Mouse (Mus musculus) forebrain, embryonic 14.5 days (tissue): ENCODE results near the gene Arl6ip5. TPM values are rescaled to one million over a fixed set of nuclear protein-coding genes. Genes with fewer than 3 reads are reported as not detected.
A peak's percentile ranks its signal among the peaks of the same experiment; 100 is the strongest.

ENCODE experiments used
- ATAC-seq: fragments of 200-750 bp; cut with Nextera tagmentation; 2 replicates; pipeline ENCODE4 v1.8.0; 2017; ENCODE audit warnings: mild to moderate bottlenecking, moderate library complexity
- DNase-seq: peaks from one replicate; pipeline ENCODE4 v3.0.0-alpha.2; 2015; ENCODE audit warnings: low spot score
- H3K27ac ChIP-seq: fragments of 300-500 bp; sonication (generic); 2 replicates; pipeline ENCODE4 v1.5.1; 2014; ENCODE audit warnings: low read depth, mild to moderate bottlenecking, control low read depth, low read length, moderate library complexity
- H3K27me3 ChIP-seq: fragments of 300-500 bp; sonication (generic); replicated peaks from 2 replicates; pipeline ENCODE4 v1.6.1; 2014; ENCODE audit warnings: low read length, control low read depth, mixed read lengths; ENCODE audit not compliant: control insufficient read depth, insufficient read depth
- H3K36me3 ChIP-seq: fragments of 300-500 bp; sonication (generic); 2 replicates; pipeline ENCODE4 v1.6.1; 2014; ENCODE audit warnings: low read length, control low read depth; ENCODE audit not compliant: control insufficient read depth, insufficient read depth
- H3K4me1 ChIP-seq: fragments of 300-500 bp; sonication (generic); 2 replicates; pipeline ENCODE4 v1.6.1; 2014; ENCODE audit warnings: antibody characterized with exemption, low read length, control low read depth; ENCODE audit not compliant: control insufficient read depth, insufficient read depth
- H3K4me2 ChIP-seq: fragments of 300-500 bp; sonication (generic); 2 replicates; pipeline ENCODE4 v1.6.1; 2014; ENCODE audit warnings: mild to moderate bottlenecking, control low read depth, low read length
- H3K4me3 ChIP-seq: fragments of 300-500 bp; sonication (generic); 2 replicates; pipeline ENCODE4 v1.5.1; 2014; ENCODE audit warnings: low read depth, low read length, control low read depth
- H3K9ac ChIP-seq: fragments of 300-500 bp; sonication (generic); 2 replicates; pipeline ENCODE4 v1.6.1; 2014; ENCODE audit warnings: mild to moderate bottlenecking, low read length, control low read depth, moderate library complexity
- H3K9me3 ChIP-seq: fragments of 300-500 bp; sonication (generic); replicated peaks from 2 replicates; pipeline ENCODE4 v1.6.1; 2016; ENCODE audit warnings: low read length, control low read depth, mixed read lengths; ENCODE audit not compliant: control insufficient read depth
- WGBS: fragments of 180-500 bp; shearing (Covaris S2); extraction: QIAGEN DNeasy Blood & Tissue Kit; methylation state at CpG from one replicate; pipeline ENCODE4 v1.1.7; 2014; 5-methylcytosine and 5-hydroxymethylcytosine counted together
- polyA plus RNA-seq: library from polyadenylated mRNA; unstranded; fragments of >200 nt; fragmentation: Nextera tagmentation; extraction: Ambion mirVana; gene quantifications from 2 replicates; pipeline ENCODE4 v1.2.1, GENCODE M21; 2014

The Arl6ip5 gene
- polyA plus RNA-seq, 1 experiment from 2014 or later, result 72.5 TPM

GRCm38 (mm10) chr6:97221205-97222025 is 10.9 kb downstream of the Arl6ip5 start:
- H3K27ac ChIP-seq, result peak overlapping the region; percentile 60; the same call in 1 of the 2 replicates
- H3K36me3 ChIP-seq, result no peaks in the 10 kb centered on the region
- H3K27me3 ChIP-seq, result no peaks in the 10 kb centered on the region
- peaks cover 4% of the 10 kb centered on the region; the same call in 1 of the 2 replicates for H3K4me1 ChIP-seq
- ATAC-seq (peak; percentile 67; the same call in 1 of the 2 replicates), DNase-seq (peak; percentile 48)
- no peaks in the 10 kb centered on the region for H3K9me3 ChIP-seq
- no peak overlapping the region for H3K9ac ChIP-seq
- WGBS, result 60% methylated on average over 15 of the region's 15 CpGs
- H3K4me2 ChIP-seq, result no peak overlapping the region
- H3K4me3 ChIP-seq, result no peak overlapping the region

- Histone ChIP-seq H3K27me3 (no peaks in the 10 kb centered on the region), H3K9me3 (no peaks in the 10 kb centered on the region), H3K9ac (no peak overlapping the region), H3K4me2 (no peak overlapping the region), H3K27ac (no peak overlapping the region), H3K36me3 (no peaks in the 10 kb centered on the region), H3K4me1 (peaks cover 4% of the 10 kb centered on the region; the same call in 1 of the 2 replicates), H3K4me3 (no peak overlapping the region)
- 39% methylated on average over 6 of the region's 6 CpGs for WGBS
- ATAC-seq (no peak), DNase-seq (no peak)
Observed at GRCm38 (mm10) chr6:97222321-97222720, 11.8 kb downstream of the Arl6ip5 start.

- Histone ChIP-seq H3K4me3 (no peak overlapping the region), H3K4me1 (peaks cover 4% of the 10 kb centered on the region; the same call in 1 of the 2 replicates), H3K27ac (no peak overlapping the region), H3K4me2 (no peak overlapping the region), H3K9ac (no peak overlapping the region), H3K9me3 (no peaks in the 10 kb centered on the region), H3K36me3 (no peaks in the 10 kb centered on the region), H3K27me3 (no peaks in the 10 kb centered on the region)
- ATAC-seq (no peak), DNase-seq (no peak)
- 71% methylated on average over 5 of the region's 5 CpGs for WGBS
Observed at GRCm38 (mm10) chr6:97222931-97223467, 12.5 kb downstream of the Arl6ip5 start.

GRCm38 (mm10) chr6:97223566-97223965 is 13.1 kb downstream of the Arl6ip5 start:
- Histone ChIP-seq H3K9me3 (no peaks in the 10 kb centered on the region), H3K36me3 (no peaks in the 10 kb centered on the region), H3K4me3 (no peak overlapping the region), H3K9ac (no peak overlapping the region), H3K4me2 (no peak overlapping the region), H3K27me3 (no peaks in the 10 kb centered on the region), H3K27ac (no peak overlapping the region), H3K4me1 (peaks cover 4% of the 10 kb centered on the region; the same call in 1 of the 2 replicates)
- no peak for DNase-seq
- no peak for ATAC-seq
- 67% methylated on average over 4 of the region's 4 CpGs for WGBS

- Histone ChIP-seq H3K4me2 (no peak overlapping the region), H3K9me3 (no peaks in the 10 kb centered on the region), H3K4me3 (no peak overlapping the region), H3K9ac (no peak overlapping the region), H3K27me3 (no peaks in the 10 kb centered on the region), H3K27ac (no peak overlapping the region), H3K36me3 (peaks cover 3% of the 10 kb centered on the region; the same call in 1 of the 2 replicates), H3K4me1 (peaks cover 4% of the 10 kb centered on the region; the same call in 1 of the 2 replicates)
- 96% methylated on average over 8 of the region's 8 CpGs for WGBS
- ATAC-seq, result no peak
- no peak for DNase-seq
Observed at GRCm38 (mm10) chr6:97224505-97224904, 14.0 kb downstream of the Arl6ip5 start.

- H3K27ac ChIP-seq, result no peak overlapping the region
- peaks cover 4% of the 10 kb centered on the region; the same call in 1 of the 2 replicates for H3K4me1 ChIP-seq
- ATAC-seq (no peak), DNase-seq (no peak)
- no peaks in the 10 kb centered on the region for H3K9me3 ChIP-seq
- no peak overlapping the region for H3K4me2 ChIP-seq
- H3K4me3 ChIP-seq, result no peak overlapping the region
- no peak overlapping the region for H3K9ac ChIP-seq
- no peaks in the 10 kb centered on the region for H3K27me3 ChIP-seq
- peaks cover 13% of the 10 kb centered on the region for H3K36me3 ChIP-seq
- WGBS, result 6% methylated on average over 1 of the region's 1 CpGs
Observed at GRCm38 (mm10) chr6:97226083-97226491, 15.6 kb downstream of the Arl6ip5 start.

- Histone ChIP-seq H3K9ac (no peak overlapping the region), H3K4me2 (no peak overlapping the region), H3K36me3 (peaks cover 18% of the 10 kb centered on the region), H3K9me3 (no peaks in the 10 kb centered on the region), H3K27ac (no peak overlapping the region), H3K27me3 (no peaks in the 10 kb centered on the region), H3K4me1 (no peaks in the 10 kb centered on the region), H3K4me3 (no peak overlapping the region)
- no peak for DNase-seq
- ATAC-seq, result no peak
- 95% methylated on average over 9 of the region's 9 CpGs for WGBS
Observed at GRCm38 (mm10) chr6:97227067-97227847, 16.8 kb downstream of the Arl6ip5 start.

- no peak for DNase-seq
- 94% methylated on average over 7 of the region's 7 CpGs for WGBS
Observed at GRCm38 (mm10) chr6:97234911-97235668, 24.6 kb downstream of the Arl6ip5 start.

More at GRCm38 (mm10) chr6:97234911-97235668, 24.6 kb downstream of the Arl6ip5 start:
- Histone ChIP-seq H3K36me3 (peaks cover 26% of the 10 kb centered on the region), H3K4me2 (no peak overlapping the region), H3K9ac (no peak overlapping the region), H3K27me3 (no peaks in the 10 kb centered on the region), H3K4me1 (no peaks in the 10 kb centered on the region), H3K9me3 (no peaks in the 10 kb centered on the region), H3K4me3 (no peak overlapping the region), H3K27ac (no peak overlapping the region)
- ATAC-seq, result no peak
